Mouse (Mus musculus) MEL (cell line): Measurements from ENCODE around the gene Capn12.

Experiments used
- CHD2 ChIP-seq: IDR thresholded peaks from 2 replicates; pipeline ENCODE4 v1.6.1; 2011; ENCODE audit warnings: low read length, improper control_type of control experiment
- CTCF ChIP-seq, 3 experiments: IDR thresholded peaks in 2 of 3; conservative IDR thresholded peaks in 1 of 3; 2 replicates each; pipeline ENCODE4 v1.5.1; 2011 to 2012; ENCODE audit warnings: low read length in 3 of 3, low read depth in 2 of 3, mild to moderate bottlenecking in 2 of 3, improper control_type of control experiment in 1 of 3, inconsistent platforms in 1 of 3, mixed read lengths in 1 of 3, moderate library complexity in 1 of 3; ENCODE audit not compliant: control insufficient read depth in 1 of 3, insufficient read depth in 1 of 3, poor library complexity in 1 of 3, severe bottlenecking in 1 of 3
- E2F4 ChIP-seq: IDR thresholded peaks from 2 replicates; pipeline ENCODE4 v1.6.1; 2011; ENCODE audit warnings: low read depth, low read length, improper control_type of control experiment, borderline replicate concordance
- ELF1 ChIP-seq: IDR thresholded peaks from 2 replicates; pipeline ENCODE4 v1.6.1; 2014; ENCODE audit warnings: low read depth, mild to moderate bottlenecking, inconsistent platforms, low read length, improper control_type of control experiment, moderate library complexity
- GATA1 ChIP-seq: IDR thresholded peaks from 2 replicates; pipeline ENCODE4 v1.6.1; 2011; ENCODE audit warnings: low read depth, low read length, improper control_type of control experiment
- MAX ChIP-seq: IDR thresholded peaks from 2 replicates; pipeline ENCODE4 v1.6.1; 2011; ENCODE audit warnings: low read length, improper control_type of control experiment
- RAD21 ChIP-seq: IDR thresholded peaks from 2 replicates; pipeline ENCODE4 v1.6.1; 2011; ENCODE audit warnings: mild to moderate bottlenecking, low read depth, low read length, improper control_type of control experiment
- RCOR1 ChIP-seq: IDR thresholded peaks from 2 replicates; pipeline ENCODE4 v1.6.1; 2012; ENCODE audit warnings: low read depth, mild to moderate bottlenecking, inconsistent platforms, low read length, improper control_type of control experiment
- TAL1 ChIP-seq: IDR thresholded peaks from 2 replicates; pipeline ENCODE4 v1.6.1; 2012; ENCODE audit warnings: mild to moderate bottlenecking, inconsistent platforms, low read length, moderate library complexity, mixed read lengths
- USF2 ChIP-seq, 2 experiments: IDR thresholded peaks; 2 replicates each; pipeline ENCODE4 v1.6.1; 2011 to 2012; ENCODE audit warnings: improper control_type of control experiment in 2 of 2, low read length in 2 of 2, borderline replicate concordance in 1 of 2, inconsistent platforms in 1 of 2, low read depth in 1 of 2, mild to moderate bottlenecking in 1 of 2; ENCODE audit not compliant: insufficient read depth in 1 of 2
- ZC3H11A ChIP-seq: IDR thresholded peaks from 2 replicates; pipeline ENCODE4 v1.6.1; 2012; ENCODE audit warnings: low read depth, mild to moderate bottlenecking, inconsistent platforms, low read length, improper control_type of control experiment

- TF ChIP-seq ELF1 = peak; percentile 38; the same call in 1 of the 2 replicates
- no peak for TF ChIP-seq ZC3H11A
- TF ChIP-seq MAX = no peak
- peak; percentile 71 for TF ChIP-seq GATA1
- peak; percentile 22; the same call in 1 of the 2 replicates for TF ChIP-seq RCOR1
- no peak for TF ChIP-seq CHD2
- no peak for TF ChIP-seq TAL1
- TF ChIP-seq RAD21 = no peak
- TF ChIP-seq CTCF (IDR thresholded peaks at IDR 0.05 in 2 of 3, conservative IDR thresholded peaks at IDR 0.05 in 1 of 3; ENCODE audit: control insufficient read depth in 1 of 3, insufficient read depth in 1 of 3, low read depth in 2 of 3, low read length in 3 of 3, poor library complexity in 1 of 3, severe bottlenecking in 1 of 3) = no peak
- TF ChIP-seq E2F4 = no peak
- TF ChIP-seq USF2 (IDR thresholded peaks at IDR 0.05; ENCODE audit: borderline replicate concordance in 1 of 2, insufficient read depth in 1 of 2, low read depth in 1 of 2, low read length in 2 of 2) = no peak
Observed at GRCm38 (mm10) chr7:28877155-28877554, 4.1 kb upstream of the Capn12 start.
